Mouse (Mus musculus) spleen, adult 18-20 months (tissue): ENCODE results near the gene Vmn2r80.
"Not testable (repeated sequence)": the region's sequence is repeated elsewhere in the genome, so short reads cannot be mapped to it uniquely, and the experiment has no call there.

Experiments
- DNase-seq, 2 experiments: peaks; one replicate each; pipeline ENCODE4 v3.0.0; 2022; ENCODE audit warnings: mixed read lengths in 2 of 2

Gene Vmn2r80

GRCm38 (mm10) chr10:79148469-79148868 lies at the start of gene Vmn2r80:
Gene Vmn2r80 (plus strand): TSS chr10:79148769.
- not testable (repeated sequence) for DNase-seq

GRCm38 (mm10) chr10:79106325-79107282 lies 42.0 kb upstream of the Vmn2r80 start:
- DNase-seq = no peak

DNA sequence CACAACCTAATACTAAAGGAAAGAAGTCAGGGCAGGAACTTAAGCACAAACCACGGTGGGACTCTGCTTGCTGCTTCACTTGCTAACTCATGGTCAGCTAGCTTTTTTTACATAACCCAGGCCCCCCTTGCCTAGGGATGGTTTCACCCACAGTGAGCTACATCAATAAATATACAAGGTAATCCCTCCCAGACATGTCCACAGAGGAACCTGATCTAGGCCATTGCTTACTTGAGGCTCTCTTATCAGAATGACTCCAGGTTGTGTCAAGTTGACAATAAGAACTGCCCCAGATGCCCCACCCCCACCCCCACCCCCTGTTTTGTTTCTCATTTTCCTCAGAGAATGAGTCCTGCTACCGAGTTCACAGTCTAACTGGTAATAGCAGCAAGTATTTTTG lies 41.0 kb upstream of the Vmn2r80 start:
- DNase-seq = no peak

DNA sequence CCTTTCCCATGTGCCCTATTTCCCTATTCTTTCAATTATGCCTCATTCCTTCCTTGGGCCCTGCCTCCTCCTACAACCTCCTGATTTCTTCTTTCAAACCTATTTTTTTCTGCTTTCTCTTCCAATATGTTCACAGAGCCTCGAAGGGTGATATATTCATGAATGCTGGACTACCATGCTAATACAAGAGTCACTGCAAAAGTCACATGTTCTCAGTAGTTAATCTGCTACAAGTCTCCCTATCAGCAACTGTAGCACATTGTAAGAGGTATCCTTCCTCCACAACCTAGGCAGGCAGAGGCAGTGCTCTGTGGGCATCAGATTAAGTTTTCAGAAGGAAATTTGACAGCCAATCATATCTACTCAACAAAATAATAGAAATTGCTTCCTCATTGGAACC lies 39.4 kb upstream of the Vmn2r80 start:
- no peak for DNase-seq

DNA sequence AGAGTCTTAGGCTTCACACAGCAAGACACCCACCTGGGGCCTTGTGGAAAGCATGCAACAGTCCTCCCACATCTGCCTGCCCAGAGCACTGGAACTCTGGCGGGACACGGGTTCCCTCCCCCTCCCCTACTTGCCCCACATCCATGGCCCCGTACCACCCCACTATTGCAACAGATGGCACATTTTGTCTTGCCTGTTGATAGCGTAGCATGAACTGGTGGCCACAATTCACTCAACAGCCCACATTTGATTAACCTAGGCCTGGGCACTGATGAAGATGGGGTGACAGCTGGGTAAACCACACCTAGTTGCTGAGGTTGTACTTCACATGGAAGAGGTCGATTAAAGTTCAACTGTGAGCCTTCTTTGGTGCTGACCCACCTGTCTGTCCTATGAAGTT lies 38.1 kb upstream of the Vmn2r80 start:
- DNase-seq = no peak

GRCm38 (mm10) chr10:79115085-79115484 lies 33.5 kb upstream of the Vmn2r80 start:
- DNase-seq = no peak

- peak in 1 of 2 experiments; percentile 28 for DNase-seq
Measured at GRCm38 (mm10) chr10:79116125-79116849, 32.3 kb upstream of the Vmn2r80 start.

DNA sequence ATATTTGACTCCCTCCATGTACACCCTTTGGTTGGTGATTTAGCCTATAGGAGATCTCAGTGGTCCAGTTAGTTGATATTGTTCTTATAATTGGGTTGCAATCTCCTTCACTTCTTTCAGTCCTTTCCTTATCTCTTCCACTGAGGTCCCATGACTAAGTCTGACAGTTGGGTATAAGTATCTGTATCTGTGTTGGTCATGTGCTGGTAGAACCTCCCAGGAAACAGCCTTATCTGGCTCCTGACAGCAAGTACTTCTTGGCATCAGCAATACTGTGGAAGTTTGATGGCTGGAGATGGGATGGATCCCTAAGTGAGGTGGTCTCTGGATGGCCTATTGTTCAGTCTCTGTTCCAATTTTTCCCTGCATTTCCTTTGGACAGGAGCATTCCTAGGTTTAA lies 3.0 kb downstream of the Vmn2r80 start:
- no peak for DNase-seq

GRCm38 (mm10) chr10:79199973-79200372 lies 51.4 kb downstream of the Vmn2r80 start:
- not testable (repeated sequence) for DNase-seq

GRCm38 (mm10) chr10:79220432-79220831 lies 71.9 kb downstream of the Vmn2r80 start:
- DNase-seq = no peak

- DNase-seq = no peak
Measured at GRCm38 (mm10) chr10:79221606-79222005, 73.0 kb downstream of the Vmn2r80 start.

- no peak for DNase-seq
Measured at GRCm38 (mm10) chr10:79222214-79222613, 73.6 kb downstream of the Vmn2r80 start.
